ENCODE assay signal across 17 mouse cellular contexts in genomic region chr1:92872666-92873065, GRCm38 (mm10).
"Had no signal": no experiment of that assay in that cellular context is flagged by ENCODE, and none has a peak within 500 bp of the region (broad histone marks: within the 10 kb centered on the region; RNA-seq: fewer than 3 reads in every experiment).

No protein-coding gene starts in this region.

- H3K36me3 ChIP-seq: lung, embryonic 15.5 days; midbrain, embryonic 13.5 days; midbrain, embryonic 15.5 days; neural tube, embryonic 12.5 days; stomach, embryonic 15.5 days had no signal

- DNase-seq: lung, adult 2 months; lung, postnatal 14 days; lung, postnatal 36 days; right cerebral cortex, postnatal 14 days; thymus, adult 2 months; thymus, postnatal 25 days; thymus, postnatal 4 days had no signal

- H3K9ac ChIP-seq: lung, embryonic 15.5 days; midbrain, embryonic 13.5 days; midbrain, embryonic 15.5 days; neural tube, embryonic 12.5 days; stomach, embryonic 15.5 days had no signal

- H3K4me2 ChIP-seq: lung, embryonic 15.5 days; midbrain, embryonic 11.5 days; midbrain, embryonic 13.5 days; midbrain, embryonic 15.5 days; neural tube, embryonic 12.5 days; stomach, embryonic 15.5 days had no signal

- H3K9me3 ChIP-seq: lung, embryonic 15.5 days; midbrain, embryonic 13.5 days; midbrain, embryonic 15.5 days; neural tube, embryonic 12.5 days; stomach, embryonic 15.5 days had no signal

- H3K27me3 ChIP-seq: lung, embryonic 15.5 days; midbrain, embryonic 13.5 days; midbrain, embryonic 15.5 days; neural tube, embryonic 12.5 days; stomach, embryonic 15.5 days had no signal

- H3K27ac ChIP-seq: lung, embryonic 15.5 days; macrophage; midbrain, embryonic 13.5 days; midbrain, embryonic 15.5 days; neural tube, embryonic 12.5 days; stomach, embryonic 15.5 days; stomach, postnatal 0 days had no signal

- ATAC-seq: lung, postnatal 0 days; midbrain, embryonic 13.5 days; midbrain, embryonic 15.5 days had no signal

- H3K4me3 ChIP-seq: lung, embryonic 15.5 days; megakaryocyte, embryonic 14.5 days; midbrain, embryonic 13.5 days; midbrain, embryonic 15.5 days; neural tube, embryonic 12.5 days; stomach, embryonic 15.5 days had no signal

- H3K4me1 ChIP-seq: lung, embryonic 15.5 days; midbrain, embryonic 13.5 days; midbrain, embryonic 15.5 days; neural tube, embryonic 12.5 days; stomach, embryonic 15.5 days had no signal
